Mouse (Mus musculus) cortical plate, adult 2 months (tissue): ENCODE results near the gene Lor. TPM values are rescaled to one million over a fixed set of nuclear protein-coding genes. Genes with fewer than 3 reads are reported as not detected.

ENCODE experiments used
- H3K27ac ChIP-seq: fragments of 200-500 bp; 2 replicates; pipeline ENCODE4 v1.5.1; 2012; ENCODE audit warnings: low read length, control low read depth, inconsistent platforms; ENCODE audit not compliant: insufficient read depth
- H3K4me1 ChIP-seq: fragments of 200-500 bp; 2 replicates; pipeline ENCODE4 v1.6.1; 2011; ENCODE audit warnings: low read length; ENCODE audit not compliant: control insufficient read depth, insufficient read depth
- H3K4me3 ChIP-seq: fragments of 200-500 bp; 2 replicates; pipeline ENCODE4 v1.5.1; 2011; ENCODE audit warnings: mild to moderate bottlenecking, low read length, control low read depth; ENCODE audit not compliant: insufficient read depth
- CTCF ChIP-seq: fragments of 200-500 bp; IDR thresholded peaks from 2 replicates; pipeline ENCODE4 v1.5.1; 2011; ENCODE audit warnings: mild to moderate bottlenecking, control low read depth, low read length; ENCODE audit not compliant: insufficient read depth; ENCODE audit errors: extremely low read depth
- POLR2A ChIP-seq: fragments of 200-500 bp; IDR thresholded peaks from 2 replicates; pipeline ENCODE4 v1.6.1; 2011; ENCODE audit warnings: mild to moderate bottlenecking, low read length, control low read depth; ENCODE audit not compliant: insufficient read depth; ENCODE audit errors: extremely low read depth
- polyA plus RNA-seq: library from polyadenylated mRNA; depleted of rRNA; stranded (reverse); fragments of >200 nt; gene quantifications from 2 replicates; pipeline ENCODE4 v1.2.3, GENCODE M21; 2012; rRNA removed

Lor gene
- polyA plus RNA-seq, 1 experiment = 4.0 TPM

GRCm38 (mm10) chr3:92033892-92034291, 49.0 kb downstream of the Lor start:
- no peak overlapping the region for H3K4me3 ChIP-seq
- TF ChIP-seq CTCF = no peak
- TF ChIP-seq POLR2A = no peak
- H3K27ac ChIP-seq = no peak overlapping the region
- H3K4me1 ChIP-seq = no peaks in the 10 kb centered on the region

- no peaks in the 10 kb centered on the region for H3K4me1 ChIP-seq
- no peak for TF ChIP-seq CTCF
- TF ChIP-seq POLR2A = no peak
These were observed 49.7 kb downstream of the Lor start for GRCm38 (mm10) chr3:92033203-92033602.

More at GRCm38 (mm10) chr3:92033203-92033602, 49.7 kb downstream of the Lor start:
- H3K27ac ChIP-seq = no peak overlapping the region
- no peak overlapping the region for H3K4me3 ChIP-seq

Other genes with a start within 250 kb of the Lor start
- not detected in 2 replicates for gene Pglyrp3, start 68.6 kb downstream of the Lor start, polyA plus RNA-seq
- not detected in 2 replicates for gene Prr9, start 40.8 kb upstream of the Lor start, polyA plus RNA-seq
- not detected in 2 replicates for gene Lelp1, start 59.6 kb upstream of the Lor start, polyA plus RNA-seq
- gene Sprr2a1, start 132.7 kb upstream of the Lor start, polyA plus RNA-seq = 0.06 TPM in 1 of 2 replicates, not detected in the other
- gene Sprr2a2, start 132.8 kb upstream of the Lor start, polyA plus RNA-seq = 1.8 and 3.8 TPM in 2 replicates
- 0.11 TPM in 1 of 2 replicates, not detected in the other for gene Sprr2a3, start 202.3 kb upstream of the Lor start, polyA plus RNA-seq
- not detected in 2 replicates for gene Sprr2b, start 233.5 kb upstream of the Lor start, polyA plus RNA-seq